Mouse (Mus musculus) CH12.LX (cell line): ENCODE data around the gene Gatd1. TPM values are rescaled to one million over a fixed set of nuclear protein-coding genes. Genes with fewer than 3 reads are reported as not detected.
A peak's percentile ranks its signal among the peaks of the same experiment; 100 is the strongest.

ENCODE experiments used
- DNase-seq: peaks from one replicate; pipeline ENCODE4 v3.0.0-alpha.2; 2013; ENCODE audit errors: extremely low read depth
- H3K27ac ChIP-seq: 2 replicates; pipeline ENCODE4 v1.5.1; 2012; ENCODE audit warnings: low read depth, mild to moderate bottlenecking, control low read depth, moderate library complexity; ENCODE audit not compliant: insufficient read depth
- H3K27me3 ChIP-seq: replicated peaks from 2 replicates; pipeline ENCODE3; 2012; ENCODE audit warnings: inconsistent platforms
- H3K36me3 ChIP-seq, 2 experiments: replicated peaks in 1 of 2; 2 replicates each; pipeline versions ENCODE3 to v1.6.1; 2012; ENCODE audit warnings: inconsistent platforms in 1 of 2, low read length in 1 of 2, mild to moderate bottlenecking in 1 of 2, mixed read lengths in 1 of 2, moderate library complexity in 1 of 2; ENCODE audit not compliant: control insufficient read depth in 1 of 2, insufficient read depth in 1 of 2
- H3K4me1 ChIP-seq, 2 experiments: 2 replicates each; pipeline ENCODE4 v1.6.1; 2012; ENCODE audit warnings: inconsistent platforms in 1 of 2, moderate library complexity in 1 of 2; ENCODE audit not compliant: insufficient read depth in 2 of 2, control insufficient read depth in 1 of 2
- H3K4me2 ChIP-seq: 2 replicates; pipeline ENCODE4 v1.6.1; 2012; ENCODE audit warnings: low read depth, mild to moderate bottlenecking, control low read depth; ENCODE audit not compliant: poor library complexity, insufficient read depth, severe bottlenecking
- H3K4me3 ChIP-seq, 3 experiments: fragments of 150-350 bp in 1 of 3; sonication (generic) in 1 of 3; replicated peaks in 1 of 3; 2 replicates each; pipeline versions ENCODE3 to v1.5.1; 2011 to 2012; ENCODE audit warnings: low read depth in 2 of 3, low read length in 2 of 3, mild to moderate bottlenecking in 2 of 3, moderate library complexity in 2 of 3, control low read depth in 1 of 3, improper control_type of control experiment in 1 of 3, inconsistent platforms in 1 of 3, mixed read lengths in 1 of 3; ENCODE audit not compliant: poor library complexity in 1 of 3
- H3K79me2 ChIP-seq: replicated peaks from 2 replicates; pipeline ENCODE4 v1.6.1; 2012; ENCODE audit warnings: mild to moderate bottlenecking, moderate library complexity; ENCODE audit not compliant: control insufficient read depth, poor library complexity, insufficient read depth, severe bottlenecking; ENCODE audit errors: extremely low read depth
- H3K9ac ChIP-seq: 2 replicates; pipeline ENCODE4 v1.6.1; 2012; ENCODE audit warnings: low read depth, mild to moderate bottlenecking, control low read depth, moderate library complexity; ENCODE audit not compliant: insufficient read depth
- H3K9me3 ChIP-seq: replicated peaks from 2 replicates; pipeline ENCODE3; 2012; ENCODE audit warnings: low read length, inconsistent platforms, mixed read lengths
- CHD2 ChIP-seq: IDR thresholded peaks from 2 replicates; pipeline ENCODE4 v1.6.1; 2011; ENCODE audit warnings: low read length, improper control_type of control experiment
- CTCF ChIP-seq, 2 experiments: IDR thresholded peaks in 1 of 2; conservative IDR thresholded peaks in 1 of 2; 2 replicates each; pipeline ENCODE4 v1.5.1; 2011 to 2012; ENCODE audit warnings: low read depth in 2 of 2, low read length in 2 of 2, improper control_type of control experiment in 1 of 2, inconsistent platforms in 1 of 2, mild to moderate bottlenecking in 1 of 2, moderate library complexity in 1 of 2
- ELF1 ChIP-seq: IDR thresholded peaks from 2 replicates; pipeline ENCODE4 v1.6.1; 2014; ENCODE audit warnings: low read depth, mild to moderate bottlenecking, inconsistent platforms, low read length, improper control_type of control experiment
- EP300 ChIP-seq: IDR thresholded peaks from 2 replicates; pipeline ENCODE4 v1.6.1; 2011; ENCODE audit warnings: low read length, improper control_type of control experiment
- ETS1 ChIP-seq: conservative IDR thresholded peaks from 2 replicates; pipeline ENCODE4 v1.6.1; 2012; ENCODE audit warnings: low read depth, mild to moderate bottlenecking, inconsistent platforms, low read length, improper control_type of control experiment, moderate library complexity
- GABPA ChIP-seq: IDR thresholded peaks from 2 replicates; pipeline ENCODE4 v1.6.1; 2012; ENCODE audit warnings: low read depth, low read length, improper control_type of control experiment, inconsistent platforms; ENCODE audit not compliant: insufficient replicate concordance
- IRF4 ChIP-seq: IDR thresholded peaks from 2 replicates; pipeline ENCODE4 v1.6.1; 2014; ENCODE audit warnings: low read depth, mild to moderate bottlenecking, inconsistent platforms, low read length, improper control_type of control experiment
- MAFK ChIP-seq: IDR thresholded peaks from 2 replicates; pipeline ENCODE4 v1.6.1; 2011; ENCODE audit warnings: low read length, improper control_type of control experiment; ENCODE audit not compliant: insufficient replicate concordance
- MAX ChIP-seq: IDR thresholded peaks from 2 replicates; pipeline ENCODE4 v1.6.1; 2011; ENCODE audit warnings: low read length, improper control_type of control experiment
- MAZ ChIP-seq: IDR thresholded peaks from 2 replicates; pipeline ENCODE4 v1.6.1; 2012; ENCODE audit warnings: low read depth, mild to moderate bottlenecking, inconsistent platforms, low read length, improper control_type of control experiment, moderate library complexity
- MXI1 ChIP-seq: IDR thresholded peaks from 2 replicates; pipeline ENCODE4 v1.6.1; 2011; ENCODE audit warnings: mild to moderate bottlenecking, low read depth, low read length, improper control_type of control experiment
- MYC ChIP-seq: IDR thresholded peaks from 2 replicates; pipeline ENCODE4 v1.6.1; 2011; ENCODE audit warnings: low read depth, mild to moderate bottlenecking, improper control_type of control experiment, low read length
- NELFE ChIP-seq: IDR thresholded peaks from 2 replicates; pipeline ENCODE4 v1.6.1; 2011; ENCODE audit warnings: low read depth, low read length, improper control_type of control experiment
- POLR2AphosphoS2 ChIP-seq: IDR thresholded peaks from 2 replicates; pipeline ENCODE4 v1.6.1; 2011; ENCODE audit warnings: low read depth, low read length, improper control_type of control experiment
- RAD21 ChIP-seq: IDR thresholded peaks from 2 replicates; pipeline ENCODE4 v1.6.1; 2011; ENCODE audit warnings: low read depth, mild to moderate bottlenecking, low read length, improper control_type of control experiment, moderate library complexity
- RCOR1 ChIP-seq: conservative IDR thresholded peaks from 2 replicates; pipeline ENCODE4 v1.6.1; 2012; ENCODE audit warnings: low read depth, mild to moderate bottlenecking, inconsistent platforms, low read length, improper control_type of control experiment
- SMC3 ChIP-seq: IDR thresholded peaks from 2 replicates; pipeline ENCODE4 v1.6.1; 2011; ENCODE audit warnings: low read depth, low read length, improper control_type of control experiment
- UBTF ChIP-seq: IDR thresholded peaks from 2 replicates; pipeline ENCODE4 v1.6.1; 2012; ENCODE audit warnings: low read depth, mild to moderate bottlenecking, inconsistent platforms, low read length, improper control_type of control experiment, moderate library complexity
- USF2 ChIP-seq: conservative IDR thresholded peaks from 2 replicates; pipeline ENCODE4 v1.6.1; 2011; ENCODE audit warnings: low read depth, low read length, improper control_type of control experiment
- ZC3H11A ChIP-seq: IDR thresholded peaks from 2 replicates; pipeline ENCODE4 v1.6.1; 2012; ENCODE audit warnings: low read depth, mild to moderate bottlenecking, inconsistent platforms, low read length, improper control_type of control experiment
- ZKSCAN1 ChIP-seq: IDR thresholded peaks from 2 replicates; pipeline ENCODE4 v1.6.1; 2012; ENCODE audit warnings: low read depth, inconsistent platforms, low read length, improper control_type of control experiment, borderline replicate concordance
- ZMIZ1 ChIP-seq: IDR thresholded peaks from 2 replicates; pipeline ENCODE4 v1.6.1; 2012; ENCODE audit warnings: low read depth, mild to moderate bottlenecking, inconsistent platforms, low read length, improper control_type of control experiment
- ZNF384 ChIP-seq: IDR thresholded peaks from 2 replicates; pipeline ENCODE4 v1.6.1; 2012; ENCODE audit warnings: low read depth, low read length, improper control_type of control experiment, inconsistent platforms
- dilution Hi-C: fragments of 300-500 bp; cut with MboI; formaldehyde crosslinking; loops from 2 replicates; pipeline ENCODE4 v1.14.3; 2020; ENCODE audit warnings: low sequenced_read_pairs; ENCODE audit not compliant: extremely low pct_unique_long_range_greater_than_20kb, extremely low pct_ligation_motif_present
- in situ Hi-C: fragments of 300-500 bp; cut with MboI; formaldehyde crosslinking; loops from 3 replicates; pipeline ENCODE4 v1.14.3; 2019; ENCODE audit warnings: low sequenced_read_pairs, low pct_ligation_motif_present, low pct_unique_long_range_greater_than_20kb, mixed read lengths
- polyA plus RNA-seq: library from polyadenylated mRNA; unstranded; fragments of >175 nt; gene quantifications from 2 replicates; pipeline ENCODE4 v1.2.1, GENCODE M21; 2012; ENCODE audit warnings: low read depth; ENCODE audit not compliant: insufficient read length
- total RNA-seq, 2 experiments: library from RNA; depleted of rRNA; stranded (reverse); fragments of 300-350 nt in 1 of 2; fragments of >200 nt in 1 of 2; gene quantifications; 2 replicates each; pipeline ENCODE4 v1.2.3; 2012 to 2014

Gene Gatd1
- total and polyA plus RNA-seq, 3 experiments = 21.2 to 31.4 (median 29.6) TPM

- H3K79me2 ChIP-seq = no peaks in the 10 kb centered on the region
- DNase-seq = peak; percentile 78
- H3K27me3 ChIP-seq = peaks cover 14% of the 10 kb centered on the region
- no peak overlapping the region for H3K4me2 ChIP-seq
- peaks cover 5% of the 10 kb centered on the region for H3K9me3 ChIP-seq
- dilution Hi-C loops = no loop called here
- H3K27ac ChIP-seq = no peak overlapping the region
- TF ChIP-seq SMC3 (peak; percentile 79), ZMIZ1 (no peak), IRF4 (no peak), MAZ (no peak), MAX (no peak), RCOR1 (no peak), EP300 (no peak), CHD2 (no peak), ELF1 (no peak), ZC3H11A (no peak; the same call in 1 of the 2 replicates), GABPA (no peak), RAD21 (peak; percentile 92), MYC (no peak), UBTF (no peak), ETS1 (no peak), POLR2AphosphoS2 (no peak), NELFE (no peak), MAFK (no peak), CTCF (conservative IDR thresholded peaks at IDR 0.05 in 1 of 2, IDR thresholded peaks at IDR 0.05 in 1 of 2; ENCODE audit: low read depth in 2 of 2, low read length in 2 of 2) (peak; percentile 77 to 92)
- TF ChIP-seq, all 38 proteins: peak for 3
- H3K4me1 ChIP-seq = peaks cover 7 to 16% of the 10 kb centered on the region in 2 experiments
- no peak overlapping the region for H3K9ac ChIP-seq
- no peak overlapping the region for H3K4me3 ChIP-seq
- in situ Hi-C loops = loop anchor here (10.0 to 25.0 kb wide), 2 partner anchors 98 to 376 kb away; partner anchors contain the start of gene Irf7
- H3K36me3 ChIP-seq = no peaks in the 10 kb centered on the region
Measured at GRCm38 (mm10) chr7:141363106-141363751, 50.7 kb downstream of the Gatd1 start.

- DNase-seq = no peak
- in situ Hi-C loops (loop anchor here (10.0 to 25.0 kb wide), 2 partner anchors 97 to 374 kb away; partner anchors contain the start of gene Irf7), dilution Hi-C loops (no loop called here)
- Histone ChIP-seq H3K36me3 (no peaks in the 10 kb centered on the region), H3K4me1 (peaks cover 11 to 23% of the 10 kb centered on the region in 2 experiments), H3K79me2 (no peaks in the 10 kb centered on the region), H3K4me2 (no peak overlapping the region), H3K9me3 (no peaks in the 10 kb centered on the region), H3K9ac (no peak overlapping the region), H3K27me3 (peaks cover 22% of the 10 kb centered on the region), H3K27ac (no peak overlapping the region), H3K4me3 (no peak overlapping the region)
- TF ChIP-seq ZNF384 (no peak), MXI1 (no peak), USF2 (no peak), ZKSCAN1 (no peak)
Measured at GRCm38 (mm10) chr7:141361510-141361909, 52.4 kb downstream of the Gatd1 start.

Other genes with a start within 250 kb of the Gatd1 start
Only the 20 nearest of the 26 such genes appear.
- 51.7 and 52.5 TPM in 2 replicates for gene Phrf1, start 185.4 kb downstream of the Gatd1 start, total RNA-seq (2012; rRNA removed)
- 21.8 and 22.4 TPM in 2 replicates for gene Phrf1, start 185.4 kb downstream of the Gatd1 start, total RNA-seq (2014; rRNA removed)
- gene Phrf1, start 185.4 kb downstream of the Gatd1 start, polyA plus RNA-seq = 59.2 and 67.0 TPM in 2 replicates
- gene Irf7, start 147.7 kb downstream of the Gatd1 start, total RNA-seq (2012; rRNA removed) = 11.2 and 26.2 TPM in 2 replicates
- gene Irf7, start 147.7 kb downstream of the Gatd1 start, total RNA-seq (2014; rRNA removed) = 10.1 and 10.5 TPM in 2 replicates
- 6.5 and 7.7 TPM in 2 replicates for gene Irf7, start 147.7 kb downstream of the Gatd1 start, polyA plus RNA-seq
- 1.0 and 1.9 TPM in 2 replicates for gene Cdhr5, start 137.3 kb downstream of the Gatd1 start, total RNA-seq (2012; rRNA removed)
- 0.31 and 0.35 TPM in 2 replicates for gene Cdhr5, start 137.3 kb downstream of the Gatd1 start, total RNA-seq (2014; rRNA removed)
- gene Cdhr5, start 137.3 kb downstream of the Gatd1 start, polyA plus RNA-seq = 3.3 and 3.9 TPM in 2 replicates
- gene Sct, start 135.0 kb downstream of the Gatd1 start, total RNA-seq (2012; rRNA removed) = not detected in 2 replicates
- not detected in 2 replicates for gene Sct, start 135.0 kb downstream of the Gatd1 start, total RNA-seq (2014; rRNA removed)
- gene Sct, start 135.0 kb downstream of the Gatd1 start, polyA plus RNA-seq = 0.49 TPM in 1 of 2 replicates, not detected in the other
- not detected in 2 replicates for gene Drd4, start 122.1 kb downstream of the Gatd1 start, total RNA-seq (2012; rRNA removed)
- gene Drd4, start 122.1 kb downstream of the Gatd1 start, total RNA-seq (2014; rRNA removed) = not detected in 2 replicates
- gene Drd4, start 122.1 kb downstream of the Gatd1 start, polyA plus RNA-seq = not detected in 2 replicates
- gene Deaf1, start 86.4 kb downstream of the Gatd1 start, total RNA-seq (2012; rRNA removed) = 10.0 and 10.7 TPM in 2 replicates
- 3.5 and 5.7 TPM in 2 replicates for gene Deaf1, start 86.4 kb downstream of the Gatd1 start, total RNA-seq (2014; rRNA removed)
- 31.6 and 37.7 TPM in 2 replicates for gene Deaf1, start 86.4 kb downstream of the Gatd1 start, polyA plus RNA-seq
- 7.4 and 8.5 TPM in 2 replicates for gene Tmem80, start 86.4 kb downstream of the Gatd1 start, total RNA-seq (2012; rRNA removed)
- gene Tmem80, start 86.4 kb downstream of the Gatd1 start, total RNA-seq (2014; rRNA removed) = 6.4 and 8.3 TPM in 2 replicates
- gene Tmem80, start 86.4 kb downstream of the Gatd1 start, polyA plus RNA-seq = 8.2 and 9.9 TPM in 2 replicates
- 0.50 and 1.1 TPM in 2 replicates for gene Eps8l2, start 75.3 kb downstream of the Gatd1 start, total RNA-seq (2012; rRNA removed)
- not detected in 2 replicates for gene Eps8l2, start 75.3 kb downstream of the Gatd1 start, total RNA-seq (2014; rRNA removed)
- gene Eps8l2, start 75.3 kb downstream of the Gatd1 start, polyA plus RNA-seq = 0.51 and 0.91 TPM in 2 replicates
- gene Taldo1, start 21.9 kb downstream of the Gatd1 start, total RNA-seq (2012; rRNA removed) = 188 and 205 TPM in 2 replicates
- 228 and 237 TPM in 2 replicates for gene Taldo1, start 21.9 kb downstream of the Gatd1 start, total RNA-seq (2014; rRNA removed)
- 124 and 129 TPM in 2 replicates for gene Taldo1, start 21.9 kb downstream of the Gatd1 start, polyA plus RNA-seq
- gene Cend1, start 15.4 kb upstream of the Gatd1 start, total RNA-seq (2012; rRNA removed) = not detected in 2 replicates
- gene Cend1, start 15.4 kb upstream of the Gatd1 start, total RNA-seq (2014; rRNA removed) = not detected in 2 replicates
- gene Cend1, start 15.4 kb upstream of the Gatd1 start, polyA plus RNA-seq = not detected in 2 replicates
- gene Slc25a22, start 23.8 kb upstream of the Gatd1 start, total RNA-seq (2012; rRNA removed) = 16.1 and 20.8 TPM in 2 replicates
- 6.1 and 6.5 TPM in 2 replicates for gene Slc25a22, start 23.8 kb upstream of the Gatd1 start, total RNA-seq (2014; rRNA removed)
- gene Slc25a22, start 23.8 kb upstream of the Gatd1 start, polyA plus RNA-seq = 31.5 and 32.1 TPM in 2 replicates
- 7.8 and 9.6 TPM in 2 replicates for gene Pidd1, start 29.9 kb upstream of the Gatd1 start, total RNA-seq (2012; rRNA removed)
- gene Pidd1, start 29.9 kb upstream of the Gatd1 start, total RNA-seq (2014; rRNA removed) = 5.1 and 5.8 TPM in 2 replicates
- gene Pidd1, start 29.9 kb upstream of the Gatd1 start, polyA plus RNA-seq = 21.4 and 24.9 TPM in 2 replicates
- 3,147 and 3,416 TPM in 2 replicates for gene Rplp2, start 33.2 kb upstream of the Gatd1 start, total RNA-seq (2012; rRNA removed)
- 791 and 892 TPM in 2 replicates for gene Rplp2, start 33.2 kb upstream of the Gatd1 start, total RNA-seq (2014; rRNA removed)
- 2,025 and 2,969 TPM in 2 replicates for gene Rplp2, start 33.2 kb upstream of the Gatd1 start, polyA plus RNA-seq
- 8.9 and 11.7 TPM in 2 replicates for gene Pnpla2, start 41.1 kb upstream of the Gatd1 start, total RNA-seq (2012; rRNA removed)
- gene Pnpla2, start 41.1 kb upstream of the Gatd1 start, total RNA-seq (2014; rRNA removed) = 1.5 and 2.8 TPM in 2 replicates
- 25.3 and 29.6 TPM in 2 replicates for gene Pnpla2, start 41.1 kb upstream of the Gatd1 start, polyA plus RNA-seq
- gene Cracr2b, start 47.0 kb upstream of the Gatd1 start, total RNA-seq (2012; rRNA removed) = not detected in 2 replicates
- gene Cracr2b, start 47.0 kb upstream of the Gatd1 start, total RNA-seq (2014; rRNA removed) = not detected in 2 replicates
- gene Cracr2b, start 47.0 kb upstream of the Gatd1 start, polyA plus RNA-seq = not detected in 2 replicates
- 14.9 and 15.0 TPM in 2 replicates for gene Cd151, start 53.3 kb upstream of the Gatd1 start, total RNA-seq (2012; rRNA removed)
- gene Cd151, start 53.3 kb upstream of the Gatd1 start, total RNA-seq (2014; rRNA removed) = 10.1 and 10.6 TPM in 2 replicates
- 13.5 and 21.1 TPM in 2 replicates for gene Cd151, start 53.3 kb upstream of the Gatd1 start, polyA plus RNA-seq
- gene Polr2l, start 61.0 kb upstream of the Gatd1 start, total RNA-seq (2012; rRNA removed) = 82.3 and 109 TPM in 2 replicates
- gene Polr2l, start 61.0 kb upstream of the Gatd1 start, total RNA-seq (2014; rRNA removed) = 35.7 and 37.1 TPM in 2 replicates
- gene Polr2l, start 61.0 kb upstream of the Gatd1 start, polyA plus RNA-seq = 57.5 and 64.8 TPM in 2 replicates
- gene Tspan4, start 61.1 kb upstream of the Gatd1 start, total RNA-seq (2012; rRNA removed) = 28.9 and 30.0 TPM in 2 replicates
- 23.8 and 28.4 TPM in 2 replicates for gene Tspan4, start 61.1 kb upstream of the Gatd1 start, total RNA-seq (2014; rRNA removed)
- gene Tspan4, start 61.1 kb upstream of the Gatd1 start, polyA plus RNA-seq = 20.3 and 21.2 TPM in 2 replicates
- 49.6 and 50.5 TPM in 2 replicates for gene Chid1, start 125.7 kb upstream of the Gatd1 start, total RNA-seq (2012; rRNA removed)
- gene Chid1, start 125.7 kb upstream of the Gatd1 start, total RNA-seq (2014; rRNA removed) = 27.0 and 31.9 TPM in 2 replicates
- 42.3 and 47.5 TPM in 2 replicates for gene Chid1, start 125.7 kb upstream of the Gatd1 start, polyA plus RNA-seq
- 44.5 and 50.7 TPM in 2 replicates for gene Ap2a2, start 148.0 kb upstream of the Gatd1 start, total RNA-seq (2012; rRNA removed)
- gene Ap2a2, start 148.0 kb upstream of the Gatd1 start, total RNA-seq (2014; rRNA removed) = 30.0 and 31.6 TPM in 2 replicates
- 36.6 and 43.1 TPM in 2 replicates for gene Ap2a2, start 148.0 kb upstream of the Gatd1 start, polyA plus RNA-seq